Mouse (Mus musculus) stomach, postnatal 0 days (tissue): ENCODE measurements around the gene Gm44596.

Source experiments
- CTCF ChIP-seq: IDR thresholded peaks from 2 replicates; pipeline ENCODE4 v1.5.1; 2016; ENCODE audit warnings: antibody characterized with exemption, low read depth, mild to moderate bottlenecking, moderate library complexity
- EP300 ChIP-seq: optimal IDR thresholded peaks from 2 replicates; pipeline ENCODE3; 2016; ENCODE audit warnings: antibody characterized with exemption

- no peak for TF ChIP-seq EP300
- no peak for TF ChIP-seq CTCF
These were observed 52.3 kb downstream of the Gm44596 start for GRCm38 (mm10) chr6:128427571-128427970.
